Mouse (Mus musculus) stomach, postnatal 0 days (tissue): ENCODE results near the gene Fhod1.

Experiments
- CTCF ChIP-seq: IDR thresholded peaks from 2 replicates; pipeline ENCODE4 v1.5.1; 2016; ENCODE audit warnings: antibody characterized with exemption, low read depth, mild to moderate bottlenecking, moderate library complexity
- EP300 ChIP-seq: optimal IDR thresholded peaks from 2 replicates; pipeline ENCODE3; 2016; ENCODE audit warnings: antibody characterized with exemption

GRCm38 (mm10) chr8:105317941-105318340, 29.8 kb downstream of the Fhod1 start:
- TF ChIP-seq CTCF, result no peak
- no peak for TF ChIP-seq EP300
